Mouse (Mus musculus): ENCODE data around the gene Mast3. TPM values are rescaled to one million over a fixed set of nuclear protein-coding genes. Genes with fewer than 3 reads are reported as not detected.
A peak's percentile ranks its signal among the peaks of the same experiment; 100 is the strongest.

The Mast3 gene
- polyA plus RNA-seq (2012; rRNA removed), result 45.2 and 48.3 TPM in 2 replicates

- TF ChIP-seq POLR2A (IDR thresholded peaks at IDR 0.05; ENCODE audit: borderline replicate concordance, extremely low read depth, insufficient read depth, insufficient read length, poor library complexity, severe bottlenecking) (0 out of 2 replicates have a peak, but pooled peaks have one; percentile 11), CTCF (IDR thresholded peaks at IDR 0.05; ENCODE audit: borderline replicate concordance, extremely low read depth, insufficient read depth, insufficient read length) (no peak)
- DNase-seq (ENCODE audit: low read depth), result peak; percentile 84
These were observed at the start of gene Mast3 for GRCm38 (mm10) chr8:70804481-70805206. TSS of gene Mast3 (minus strand) at chr8:70805054.

GRCm38 (mm10) chr8:70853863-70854262 lies 49.0 kb upstream of the Mast3 start:
- DNase-seq (ENCODE audit: low read depth), result no peak
- no peak for TF ChIP-seq POLR2A (IDR thresholded peaks at IDR 0.05; ENCODE audit: borderline replicate concordance, extremely low read depth, insufficient read depth, insufficient read length, poor library complexity, severe bottlenecking)
- TF ChIP-seq CTCF (IDR thresholded peaks at IDR 0.05; ENCODE audit: borderline replicate concordance, extremely low read depth, insufficient read depth, insufficient read length), result no peak

GRCm38 (mm10) chr8:70852595-70853231 lies 47.9 kb upstream of the Mast3 start:
- DNase-seq (ENCODE audit: low read depth), result no peak
- TF ChIP-seq CTCF (IDR thresholded peaks at IDR 0.05; ENCODE audit: borderline replicate concordance, extremely low read depth, insufficient read depth, insufficient read length) (no peak), POLR2A (IDR thresholded peaks at IDR 0.05; ENCODE audit: borderline replicate concordance, extremely low read depth, insufficient read depth, insufficient read length, poor library complexity, severe bottlenecking) (no peak)

- no peak for DNase-seq (ENCODE audit: low read depth)
- TF ChIP-seq POLR2A (IDR thresholded peaks at IDR 0.05; ENCODE audit: borderline replicate concordance, extremely low read depth, insufficient read depth, insufficient read length, poor library complexity, severe bottlenecking), result no peak
- TF ChIP-seq CTCF (IDR thresholded peaks at IDR 0.05; ENCODE audit: borderline replicate concordance, extremely low read depth, insufficient read depth, insufficient read length), result no peak
These were observed 47.0 kb upstream of the Mast3 start for GRCm38 (mm10) chr8:70851837-70852236.

- TF ChIP-seq CTCF (IDR thresholded peaks at IDR 0.05; ENCODE audit: borderline replicate concordance, extremely low read depth, insufficient read depth, insufficient read length) (no peak), POLR2A (IDR thresholded peaks at IDR 0.05; ENCODE audit: borderline replicate concordance, extremely low read depth, insufficient read depth, insufficient read length, poor library complexity, severe bottlenecking) (no peak)
These were observed 46.1 kb upstream of the Mast3 start for GRCm38 (mm10) chr8:70850947-70851346.

GRCm38 (mm10) chr8:70850132-70850845 lies 45.4 kb upstream of the Mast3 start:
- no peak for DNase-seq (ENCODE audit: low read depth)
- TF ChIP-seq POLR2A (IDR thresholded peaks at IDR 0.05; ENCODE audit: borderline replicate concordance, extremely low read depth, insufficient read depth, insufficient read length, poor library complexity, severe bottlenecking) (no peak), CTCF (IDR thresholded peaks at IDR 0.05; ENCODE audit: borderline replicate concordance, extremely low read depth, insufficient read depth, insufficient read length) (no peak)

More at GRCm38 (mm10) chr8:70850947-70851346, 46.1 kb upstream of the Mast3 start:
- DNase-seq (ENCODE audit: low read depth), result no peak

- TF ChIP-seq POLR2A (IDR thresholded peaks at IDR 0.05; ENCODE audit: borderline replicate concordance, extremely low read depth, insufficient read depth, insufficient read length, poor library complexity, severe bottlenecking) (no peak), CTCF (IDR thresholded peaks at IDR 0.05; ENCODE audit: borderline replicate concordance, extremely low read depth, insufficient read depth, insufficient read length) (no peak)
- no peak for DNase-seq (ENCODE audit: low read depth)
These were observed 44.6 kb upstream of the Mast3 start for GRCm38 (mm10) chr8:70849333-70849990.

- no peak for DNase-seq (ENCODE audit: low read depth)
These were observed 41.7 kb upstream of the Mast3 start for GRCm38 (mm10) chr8:70846371-70847154.

GRCm38 (mm10) chr8:70845108-70845507 lies 40.3 kb upstream of the Mast3 start:
- DNase-seq (ENCODE audit: low read depth), result no peak
- TF ChIP-seq CTCF (IDR thresholded peaks at IDR 0.05; ENCODE audit: borderline replicate concordance, extremely low read depth, insufficient read depth, insufficient read length) (no peak), POLR2A (IDR thresholded peaks at IDR 0.05; ENCODE audit: borderline replicate concordance, extremely low read depth, insufficient read depth, insufficient read length, poor library complexity, severe bottlenecking) (no peak)

More at GRCm38 (mm10) chr8:70846371-70847154, 41.7 kb upstream of the Mast3 start:
- TF ChIP-seq POLR2A (IDR thresholded peaks at IDR 0.05; ENCODE audit: borderline replicate concordance, extremely low read depth, insufficient read depth, insufficient read length, poor library complexity, severe bottlenecking), result no peak
- no peak for TF ChIP-seq CTCF (IDR thresholded peaks at IDR 0.05; ENCODE audit: borderline replicate concordance, extremely low read depth, insufficient read depth, insufficient read length)

GRCm38 (mm10) chr8:70844523-70844922 lies 39.7 kb upstream of the Mast3 start:
- TF ChIP-seq CTCF (IDR thresholded peaks at IDR 0.05; ENCODE audit: borderline replicate concordance, extremely low read depth, insufficient read depth, insufficient read length), result peak; percentile 100
- no peak for TF ChIP-seq POLR2A (IDR thresholded peaks at IDR 0.05; ENCODE audit: borderline replicate concordance, extremely low read depth, insufficient read depth, insufficient read length, poor library complexity, severe bottlenecking)
- DNase-seq (ENCODE audit: low read depth), result peak; percentile 91
